Mouse (Mus musculus) CH12.LX (cell line): ENCODE results near the gene Gm11627. TPM values are rescaled to one million over a fixed set of nuclear protein-coding genes. Genes with fewer than 3 reads are reported as not detected.

Experiments used
- DNase-seq: peaks from one replicate; pipeline ENCODE4 v3.0.0-alpha.2; 2013; ENCODE audit errors: extremely low read depth
- H3K27ac ChIP-seq: 2 replicates; pipeline ENCODE4 v1.5.1; 2012; ENCODE audit warnings: low read depth, mild to moderate bottlenecking, control low read depth, moderate library complexity; ENCODE audit not compliant: insufficient read depth
- H3K27me3 ChIP-seq: replicated peaks from 2 replicates; pipeline ENCODE3; 2012; ENCODE audit warnings: inconsistent platforms
- H3K36me3 ChIP-seq, 2 experiments: replicated peaks in 1 of 2; 2 replicates each; pipeline versions ENCODE3 to v1.6.1; 2012; ENCODE audit warnings: inconsistent platforms in 1 of 2, low read length in 1 of 2, mild to moderate bottlenecking in 1 of 2, mixed read lengths in 1 of 2, moderate library complexity in 1 of 2; ENCODE audit not compliant: control insufficient read depth in 1 of 2, insufficient read depth in 1 of 2
- H3K4me1 ChIP-seq, 2 experiments: 2 replicates each; pipeline ENCODE4 v1.6.1; 2012; ENCODE audit warnings: inconsistent platforms in 1 of 2, moderate library complexity in 1 of 2; ENCODE audit not compliant: insufficient read depth in 2 of 2, control insufficient read depth in 1 of 2
- H3K4me2 ChIP-seq: 2 replicates; pipeline ENCODE4 v1.6.1; 2012; ENCODE audit warnings: low read depth, mild to moderate bottlenecking, control low read depth; ENCODE audit not compliant: poor library complexity, insufficient read depth, severe bottlenecking
- H3K4me3 ChIP-seq, 3 experiments: fragments of 150-350 bp in 1 of 3; sonication (generic) in 1 of 3; replicated peaks in 1 of 3; 2 replicates each; pipeline versions ENCODE3 to v1.5.1; 2011 to 2012; ENCODE audit warnings: low read depth in 2 of 3, low read length in 2 of 3, mild to moderate bottlenecking in 2 of 3, moderate library complexity in 2 of 3, control low read depth in 1 of 3, improper control_type of control experiment in 1 of 3, inconsistent platforms in 1 of 3, mixed read lengths in 1 of 3; ENCODE audit not compliant: poor library complexity in 1 of 3
- H3K79me2 ChIP-seq: replicated peaks from 2 replicates; pipeline ENCODE4 v1.6.1; 2012; ENCODE audit warnings: mild to moderate bottlenecking, moderate library complexity; ENCODE audit not compliant: control insufficient read depth, poor library complexity, insufficient read depth, severe bottlenecking; ENCODE audit errors: extremely low read depth
- H3K9ac ChIP-seq: 2 replicates; pipeline ENCODE4 v1.6.1; 2012; ENCODE audit warnings: low read depth, mild to moderate bottlenecking, control low read depth, moderate library complexity; ENCODE audit not compliant: insufficient read depth
- H3K9me3 ChIP-seq: replicated peaks from 2 replicates; pipeline ENCODE3; 2012; ENCODE audit warnings: low read length, inconsistent platforms, mixed read lengths
- CHD2 ChIP-seq: IDR thresholded peaks from 2 replicates; pipeline ENCODE4 v1.6.1; 2011; ENCODE audit warnings: low read length, improper control_type of control experiment
- CTCF ChIP-seq, 2 experiments: IDR thresholded peaks in 1 of 2; conservative IDR thresholded peaks in 1 of 2; 2 replicates each; pipeline ENCODE4 v1.5.1; 2011 to 2012; ENCODE audit warnings: low read depth in 2 of 2, low read length in 2 of 2, improper control_type of control experiment in 1 of 2, inconsistent platforms in 1 of 2, mild to moderate bottlenecking in 1 of 2, moderate library complexity in 1 of 2
- E2F4 ChIP-seq: IDR thresholded peaks from 2 replicates; pipeline ENCODE4 v1.6.1; 2011; ENCODE audit warnings: low read depth, low read length, improper control_type of control experiment; ENCODE audit not compliant: insufficient replicate concordance
- EP300 ChIP-seq: IDR thresholded peaks from 2 replicates; pipeline ENCODE4 v1.6.1; 2011; ENCODE audit warnings: low read length, improper control_type of control experiment
- ETS1 ChIP-seq: conservative IDR thresholded peaks from 2 replicates; pipeline ENCODE4 v1.6.1; 2012; ENCODE audit warnings: low read depth, mild to moderate bottlenecking, inconsistent platforms, low read length, improper control_type of control experiment, moderate library complexity
- GABPA ChIP-seq: IDR thresholded peaks from 2 replicates; pipeline ENCODE4 v1.6.1; 2012; ENCODE audit warnings: low read depth, low read length, improper control_type of control experiment, inconsistent platforms; ENCODE audit not compliant: insufficient replicate concordance
- IRF4 ChIP-seq: IDR thresholded peaks from 2 replicates; pipeline ENCODE4 v1.6.1; 2014; ENCODE audit warnings: low read depth, mild to moderate bottlenecking, inconsistent platforms, low read length, improper control_type of control experiment
- MAX ChIP-seq: IDR thresholded peaks from 2 replicates; pipeline ENCODE4 v1.6.1; 2011; ENCODE audit warnings: low read length, improper control_type of control experiment
- MYC ChIP-seq: IDR thresholded peaks from 2 replicates; pipeline ENCODE4 v1.6.1; 2011; ENCODE audit warnings: low read depth, mild to moderate bottlenecking, improper control_type of control experiment, low read length
- POLR2A ChIP-seq: IDR thresholded peaks from 2 replicates; pipeline ENCODE4 v1.6.1; 2011; ENCODE audit warnings: low read depth, mild to moderate bottlenecking, improper control_type of control experiment, low read length
- POLR2AphosphoS2 ChIP-seq: IDR thresholded peaks from 2 replicates; pipeline ENCODE4 v1.6.1; 2011; ENCODE audit warnings: low read depth, low read length, improper control_type of control experiment
- RCOR1 ChIP-seq: conservative IDR thresholded peaks from 2 replicates; pipeline ENCODE4 v1.6.1; 2012; ENCODE audit warnings: low read depth, mild to moderate bottlenecking, inconsistent platforms, low read length, improper control_type of control experiment
- UBTF ChIP-seq: IDR thresholded peaks from 2 replicates; pipeline ENCODE4 v1.6.1; 2012; ENCODE audit warnings: low read depth, mild to moderate bottlenecking, inconsistent platforms, low read length, improper control_type of control experiment, moderate library complexity
- USF1 ChIP-seq: IDR thresholded peaks from 2 replicates; pipeline ENCODE4 v1.6.1; 2014; ENCODE audit warnings: low read depth, mild to moderate bottlenecking, inconsistent platforms, low read length, improper control_type of control experiment
- ZC3H11A ChIP-seq: IDR thresholded peaks from 2 replicates; pipeline ENCODE4 v1.6.1; 2012; ENCODE audit warnings: low read depth, mild to moderate bottlenecking, inconsistent platforms, low read length, improper control_type of control experiment
- dilution Hi-C: fragments of 300-500 bp; cut with MboI; formaldehyde crosslinking; loops from 2 replicates; pipeline ENCODE4 v1.14.3; 2020; ENCODE audit warnings: low sequenced_read_pairs; ENCODE audit not compliant: extremely low pct_unique_long_range_greater_than_20kb, extremely low pct_ligation_motif_present
- in situ Hi-C: fragments of 300-500 bp; cut with MboI; formaldehyde crosslinking; loops from 3 replicates; pipeline ENCODE4 v1.14.3; 2019; ENCODE audit warnings: low sequenced_read_pairs, low pct_ligation_motif_present, low pct_unique_long_range_greater_than_20kb, mixed read lengths
- polyA plus RNA-seq: library from polyadenylated mRNA; unstranded; fragments of >175 nt; gene quantifications from 2 replicates; pipeline ENCODE4 v1.2.1, GENCODE M21; 2012; ENCODE audit warnings: low read depth; ENCODE audit not compliant: insufficient read length
- total RNA-seq, 2 experiments: library from RNA; depleted of rRNA; stranded (reverse); fragments of 300-350 nt in 1 of 2; fragments of >200 nt in 1 of 2; gene quantifications; 2 replicates each; pipeline ENCODE4 v1.2.3; 2012 to 2014

Gene Gm11627
- total and polyA plus RNA-seq, 3 experiments, result 0.42 to 0.63 TPM; not detected in 1

DNA sequence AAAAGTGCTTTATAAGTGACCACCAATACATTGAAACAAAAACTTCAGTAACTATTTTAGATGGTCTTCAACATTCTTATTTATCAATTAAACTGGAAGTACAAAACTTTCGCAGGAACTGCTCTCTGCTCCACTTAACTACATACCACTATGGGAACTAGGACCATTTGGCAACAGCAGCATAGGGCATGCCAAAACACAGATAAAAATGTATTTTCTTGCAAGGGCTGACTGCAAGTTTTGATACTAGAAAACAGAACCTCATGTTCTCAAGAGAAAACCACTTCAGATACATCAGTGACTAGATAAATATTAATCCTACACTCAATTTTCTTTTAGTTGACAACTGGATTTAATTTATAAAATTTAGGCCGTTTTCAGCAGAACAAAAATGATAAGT, 45.2 kb downstream of the Gm11627 start:
- H3K36me3 ChIP-seq, result peaks cover 15 to 46% of the 10 kb centered on the region in 2 experiments
- no peak overlapping the region for H3K4me2 ChIP-seq
- no peak overlapping the region for H3K4me3 ChIP-seq
- H3K79me2 ChIP-seq, result peaks cover 12% of the 10 kb centered on the region
- H3K27me3 ChIP-seq, result no peaks in the 10 kb centered on the region
- H3K4me1 ChIP-seq, result peaks cover 0 to 11% of the 10 kb centered on the region in 2 experiments; a peak in 2 of 4 replicates
- dilution Hi-C loops (no loop called here), in situ Hi-C loops (no loop called here)
- H3K27ac ChIP-seq, result no peak overlapping the region
- DNase-seq, result no peak
- H3K9ac ChIP-seq, result no peak overlapping the region
- no peaks in the 10 kb centered on the region for H3K9me3 ChIP-seq
- TF ChIP-seq MYC (no peak), IRF4 (no peak), EP300 (no peak), UBTF (no peak), CHD2 (no peak), RCOR1 (no peak), USF1 (no peak), CTCF (conservative IDR thresholded peaks at IDR 0.05 in 1 of 2, IDR thresholded peaks at IDR 0.05 in 1 of 2; ENCODE audit: low read depth in 2 of 2, low read length in 2 of 2) (no peak), ETS1 (no peak), MAX (no peak), POLR2AphosphoS2 (no peak), GABPA (no peak), E2F4 (no peak)

GRCm38 (mm10) chr11:102531425-102531824, 47.8 kb downstream of the Gm11627 start:
- H3K4me2 ChIP-seq, result no peak overlapping the region
- in situ Hi-C loops, result no loop called here
- peaks cover 0 to 11% of the 10 kb centered on the region in 2 experiments; a peak in 2 of 4 replicates for H3K4me1 ChIP-seq
- H3K36me3 ChIP-seq, result peaks cover 10 to 35% of the 10 kb centered on the region in 2 experiments
- no peaks in the 10 kb centered on the region for H3K9me3 ChIP-seq
- no peak overlapping the region for H3K4me3 ChIP-seq
- no peaks in the 10 kb centered on the region for H3K27me3 ChIP-seq
- no peak overlapping the region for H3K9ac ChIP-seq
- TF ChIP-seq GABPA (no peak), POLR2A (0 out of 2 replicates have a peak, but pooled peaks have one; percentile 9), ZC3H11A (no peak)
- TF ChIP-seq, all 38 proteins: peak for 1
- DNase-seq, result no peak
- Histone ChIP-seq H3K79me2 (peaks cover 9% of the 10 kb centered on the region), H3K27ac (no peak overlapping the region)
- dilution Hi-C loops, result no loop called here

Other genes starting within 250 kb of the Gm11627 start
- gene Slc4a1, start 213.3 kb downstream of the Gm11627 start, total RNA-seq (2012; rRNA removed), result 0.08 TPM in 1 of 2 replicates, not detected in the other
- gene Slc4a1, start 213.3 kb downstream of the Gm11627 start, total RNA-seq (2014; rRNA removed), result 0.04 TPM in 1 of 2 replicates, not detected in the other
- gene Slc4a1, start 213.3 kb downstream of the Gm11627 start, polyA plus RNA-seq, result not detected in 2 replicates
- 9.0 and 16.3 TPM in 2 replicates for gene Rundc3a, start 186.1 kb downstream of the Gm11627 start, total RNA-seq (2012; rRNA removed)
- 1.3 and 1.4 TPM in 2 replicates for gene Rundc3a, start 186.1 kb downstream of the Gm11627 start, total RNA-seq (2014; rRNA removed)
- gene Rundc3a, start 186.1 kb downstream of the Gm11627 start, polyA plus RNA-seq, result 3.3 and 4.8 TPM in 2 replicates
- 169 and 199 TPM in 2 replicates for gene Slc25a39, start 171.5 kb downstream of the Gm11627 start, total RNA-seq (2012; rRNA removed)
- 108 and 112 TPM in 2 replicates for gene Slc25a39, start 171.5 kb downstream of the Gm11627 start, total RNA-seq (2014; rRNA removed)
- gene Slc25a39, start 171.5 kb downstream of the Gm11627 start, polyA plus RNA-seq, result 198 and 226 TPM in 2 replicates
- 106 and 165 TPM in 2 replicates for gene Grn, start 149.1 kb downstream of the Gm11627 start, total RNA-seq (2012; rRNA removed)
- gene Grn, start 149.1 kb downstream of the Gm11627 start, total RNA-seq (2014; rRNA removed), result 63.7 and 80.6 TPM in 2 replicates
- 420 and 453 TPM in 2 replicates for gene Grn, start 149.1 kb downstream of the Gm11627 start, polyA plus RNA-seq
- gene Fam171a2, start 131.8 kb downstream of the Gm11627 start, total RNA-seq (2012; rRNA removed), result not detected in 2 replicates
- gene Fam171a2, start 131.8 kb downstream of the Gm11627 start, total RNA-seq (2014; rRNA removed), result not detected in 2 replicates
- gene Fam171a2, start 131.8 kb downstream of the Gm11627 start, polyA plus RNA-seq, result not detected in 2 replicates
- gene Itga2b, start 109.3 kb downstream of the Gm11627 start, total RNA-seq (2012; rRNA removed), result 2.2 and 3.0 TPM in 2 replicates
- gene Itga2b, start 109.3 kb downstream of the Gm11627 start, total RNA-seq (2014; rRNA removed), result 0.81 and 0.95 TPM in 2 replicates
- gene Itga2b, start 109.3 kb downstream of the Gm11627 start, polyA plus RNA-seq, result 2.3 and 3.6 TPM in 2 replicates
- 15.4 and 16.6 TPM in 2 replicates for gene Gpatch8, start 23.1 kb downstream of the Gm11627 start, total RNA-seq (2012; rRNA removed)
- gene Gpatch8, start 23.1 kb downstream of the Gm11627 start, total RNA-seq (2014; rRNA removed), result 10.2 and 11.5 TPM in 2 replicates
- gene Gpatch8, start 23.1 kb downstream of the Gm11627 start, polyA plus RNA-seq, result 24.7 and 27.4 TPM in 2 replicates
- gene Fzd2, start 24.9 kb upstream of the Gm11627 start, total RNA-seq (2012; rRNA removed), result 0.08 and 0.13 TPM in 2 replicates
- 0.23 and 0.35 TPM in 2 replicates for gene Fzd2, start 24.9 kb upstream of the Gm11627 start, total RNA-seq (2014; rRNA removed)
- gene Fzd2, start 24.9 kb upstream of the Gm11627 start, polyA plus RNA-seq, result 0.15 and 0.20 TPM in 2 replicates
- gene Meioc, start 84.3 kb upstream of the Gm11627 start, total RNA-seq (2012; rRNA removed), result not detected in 2 replicates
- not detected in 2 replicates for gene Meioc, start 84.3 kb upstream of the Gm11627 start, total RNA-seq (2014; rRNA removed)
- not detected in 2 replicates for gene Meioc, start 84.3 kb upstream of the Gm11627 start, polyA plus RNA-seq
- 43.4 and 45.4 TPM in 2 replicates for gene Ccdc43, start 118.3 kb upstream of the Gm11627 start, total RNA-seq (2012; rRNA removed)
- 56.4 and 59.8 TPM in 2 replicates for gene Ccdc43, start 118.3 kb upstream of the Gm11627 start, total RNA-seq (2014; rRNA removed)
- gene Ccdc43, start 118.3 kb upstream of the Gm11627 start, polyA plus RNA-seq, result 52.7 and 53.4 TPM in 2 replicates
- not detected in 2 replicates for gene Adam11, start 182.0 kb upstream of the Gm11627 start, total RNA-seq (2012; rRNA removed)
- not detected in 2 replicates for gene Adam11, start 182.0 kb upstream of the Gm11627 start, total RNA-seq (2014; rRNA removed)
- gene Adam11, start 182.0 kb upstream of the Gm11627 start, polyA plus RNA-seq, result not detected in 2 replicates
- gene Gjc1, start 240.2 kb upstream of the Gm11627 start, total RNA-seq (2012; rRNA removed), result not detected in 2 replicates
- not detected in 2 replicates for gene Gjc1, start 240.2 kb upstream of the Gm11627 start, total RNA-seq (2014; rRNA removed)
- not detected in 2 replicates for gene Gjc1, start 240.2 kb upstream of the Gm11627 start, polyA plus RNA-seq